Mouse (Mus musculus): Measurements from ENCODE around the gene Lyl1. TPM values are rescaled to one million over a fixed set of nuclear protein-coding genes. Genes with fewer than 3 reads are reported as not detected.

Lyl1 gene
- 0.04 TPM for polyA plus RNA-seq (2012; fragmentation: generic; extraction: Trizol)
- long read RNA-seq, experiment 1, partial matches to known transcripts, result 0 of 24 reads
- long read RNA-seq, experiment 1, other reads (novel, unspliced or antisense), result 24 of 24 reads
- long read RNA-seq, experiment 2, result 0 reads

- peaks cover 41% of the 10 kb centered on the region for H3K36me3 ChIP-seq (ENCODE audit: control insufficient read depth, insufficient read depth)
- no peaks in the 10 kb centered on the region for H3K79me3 ChIP-seq (ENCODE audit: low read depth)
- no peaks in the 10 kb centered on the region for H3K27me3 ChIP-seq (ENCODE audit: control insufficient read depth, insufficient read depth, insufficient read length)
- no peak within 1 kb of the TSS for H3K4me3 ChIP-seq (ENCODE audit: insufficient read depth, poor library complexity, severe bottlenecking)
- H3ac ChIP-seq (ENCODE audit: control insufficient read depth, insufficient read length, low read depth), result no peak within 1 kb of the TSS
- no peaks in the 10 kb centered on the region for H3K79me2 ChIP-seq (ENCODE audit: control insufficient read depth, insufficient read depth)
- TF ChIP-seq CTCF (IDR thresholded peaks at IDR 0.05; ENCODE audit: control insufficient read depth, insufficient read depth, insufficient read length) (no peak), USF1 (IDR thresholded peaks at IDR 0.05; ENCODE audit: low read depth) (no peak), MAX (IDR thresholded peaks at IDR 0.05) (no peak)
Measured at GRCm38 (mm10) chr8:84700941-84701911, at the start of gene Lyl1. Gene Lyl1, plus strand, starts transcription at chr8:84701457.

- Histone ChIP-seq H3K4me3 (ENCODE audit: insufficient read depth, poor library complexity, severe bottlenecking) (no peak overlapping the region), H3ac (ENCODE audit: control insufficient read depth, insufficient read length, low read depth) (no peak overlapping the region), H3K79me2 (ENCODE audit: control insufficient read depth, insufficient read depth) (no peaks in the 10 kb centered on the region), H3K27me3 (ENCODE audit: control insufficient read depth, insufficient read depth, insufficient read length) (no peaks in the 10 kb centered on the region), H3K36me3 (ENCODE audit: control insufficient read depth, insufficient read depth) (no peaks in the 10 kb centered on the region), H3K79me3 (ENCODE audit: low read depth) (no peaks in the 10 kb centered on the region)
- TF ChIP-seq MYOD1 (IDR thresholded peaks at IDR 0.05; ENCODE audit: control insufficient read depth, insufficient read length, low read depth) (no peak), FOSL1 (IDR thresholded peaks at IDR 0.05; ENCODE audit: insufficient read depth, low read length, poor library complexity, severe bottlenecking) (no peak), USF1 (IDR thresholded peaks at IDR 0.05; ENCODE audit: low read depth) (no peak), CEBPB (IDR thresholded peaks at IDR 0.05; ENCODE audit: low read depth) (no peak), CTCF (IDR thresholded peaks at IDR 0.05; ENCODE audit: control insufficient read depth, insufficient read depth, insufficient read length) (no peak), MAX (IDR thresholded peaks at IDR 0.05) (no peak), MYOG (IDR thresholded peaks at IDR 0.05; ENCODE audit: control insufficient read depth, extremely low read depth, insufficient read length) (no peak)
Measured at GRCm38 (mm10) chr8:84653092-84653631, 48.1 kb upstream of the Lyl1 start.

- Histone ChIP-seq H3K27me3 (ENCODE audit: control insufficient read depth, insufficient read depth, insufficient read length) (no peaks in the 10 kb centered on the region), H3ac (ENCODE audit: control insufficient read depth, insufficient read length, low read depth) (no peak overlapping the region), H3K79me2 (ENCODE audit: control insufficient read depth, insufficient read depth) (peaks cover 1% of the 10 kb centered on the region), H3K4me3 (ENCODE audit: insufficient read depth, poor library complexity, severe bottlenecking) (no peak overlapping the region), H3K36me3 (ENCODE audit: control insufficient read depth, insufficient read depth) (no peaks in the 10 kb centered on the region), H3K79me3 (ENCODE audit: low read depth) (no peaks in the 10 kb centered on the region)
- no peak for TF ChIP-seq MYOD1 (IDR thresholded peaks at IDR 0.05; ENCODE audit: control insufficient read depth, insufficient read length, low read depth)
- no peak for TF ChIP-seq FOSL1 (IDR thresholded peaks at IDR 0.05; ENCODE audit: insufficient read depth, low read length, poor library complexity, severe bottlenecking)
Measured at GRCm38 (mm10) chr8:84654597-84654996, 46.7 kb upstream of the Lyl1 start.

GRCm38 (mm10) chr8:84655336-84656190 is 45.7 kb upstream of the Lyl1 start:
- TF ChIP-seq MAX (IDR thresholded peaks at IDR 0.05), result no peak
- no peak for TF ChIP-seq MYOG (IDR thresholded peaks at IDR 0.05; ENCODE audit: control insufficient read depth, extremely low read depth, insufficient read length)
- no peak for TF ChIP-seq USF1 (IDR thresholded peaks at IDR 0.05; ENCODE audit: low read depth)
- no peak for TF ChIP-seq FOSL1 (IDR thresholded peaks at IDR 0.05; ENCODE audit: insufficient read depth, low read length, poor library complexity, severe bottlenecking)
- TF ChIP-seq CEBPB (IDR thresholded peaks at IDR 0.05; ENCODE audit: low read depth), result no peak
- TF ChIP-seq MYOD1 (IDR thresholded peaks at IDR 0.05; ENCODE audit: control insufficient read depth, insufficient read length, low read depth), result no peak
- TF ChIP-seq CTCF (IDR thresholded peaks at IDR 0.05; ENCODE audit: control insufficient read depth, insufficient read depth, insufficient read length), result no peak
- Histone ChIP-seq H3K4me3 (ENCODE audit: insufficient read depth, poor library complexity, severe bottlenecking) (no peak overlapping the region), H3K79me2 (ENCODE audit: control insufficient read depth, insufficient read depth) (peaks cover 11% of the 10 kb centered on the region), H3K27me3 (ENCODE audit: control insufficient read depth, insufficient read depth, insufficient read length) (no peaks in the 10 kb centered on the region), H3K36me3 (ENCODE audit: control insufficient read depth, insufficient read depth) (no peaks in the 10 kb centered on the region), H3K79me3 (ENCODE audit: low read depth) (peaks cover 1% of the 10 kb centered on the region), H3ac (ENCODE audit: control insufficient read depth, insufficient read length, low read depth) (no peak overlapping the region)

GRCm38 (mm10) chr8:84656191-84656525 is 45.1 kb upstream of the Lyl1 start:
- no peak overlapping the region for H3K4me3 ChIP-seq (ENCODE audit: insufficient read depth, poor library complexity, severe bottlenecking)
- peaks cover 6% of the 10 kb centered on the region for H3K79me3 ChIP-seq (ENCODE audit: low read depth)
- H3K36me3 ChIP-seq (ENCODE audit: control insufficient read depth, insufficient read depth), result no peaks in the 10 kb centered on the region
- TF ChIP-seq CEBPB (IDR thresholded peaks at IDR 0.05; ENCODE audit: low read depth) (no peak), FOSL1 (IDR thresholded peaks at IDR 0.05; ENCODE audit: insufficient read depth, low read length, poor library complexity, severe bottlenecking) (no peak), USF1 (IDR thresholded peaks at IDR 0.05; ENCODE audit: low read depth) (no peak), MAX (IDR thresholded peaks at IDR 0.05) (no peak), MYOG (IDR thresholded peaks at IDR 0.05; ENCODE audit: control insufficient read depth, extremely low read depth, insufficient read length) (no peak), CTCF (IDR thresholded peaks at IDR 0.05; ENCODE audit: control insufficient read depth, insufficient read depth, insufficient read length) (no peak), MYOD1 (IDR thresholded peaks at IDR 0.05; ENCODE audit: control insufficient read depth, insufficient read length, low read depth) (no peak)
- no peaks in the 10 kb centered on the region for H3K27me3 ChIP-seq (ENCODE audit: control insufficient read depth, insufficient read depth, insufficient read length)
- no peak overlapping the region for H3ac ChIP-seq (ENCODE audit: control insufficient read depth, insufficient read length, low read depth)
- H3K79me2 ChIP-seq (ENCODE audit: control insufficient read depth, insufficient read depth), result peaks cover 17% of the 10 kb centered on the region

Measured in C2C12 (cell line).